Mouse (Mus musculus): ENCODE results near the gene Capn13. TPM values are rescaled to one million over a fixed set of nuclear protein-coding genes. Genes with fewer than 3 reads are reported as not detected.

The Capn13 gene
- total RNA-seq, 1 experiment from 2014 or later, result 0.10 TPM

DNA sequence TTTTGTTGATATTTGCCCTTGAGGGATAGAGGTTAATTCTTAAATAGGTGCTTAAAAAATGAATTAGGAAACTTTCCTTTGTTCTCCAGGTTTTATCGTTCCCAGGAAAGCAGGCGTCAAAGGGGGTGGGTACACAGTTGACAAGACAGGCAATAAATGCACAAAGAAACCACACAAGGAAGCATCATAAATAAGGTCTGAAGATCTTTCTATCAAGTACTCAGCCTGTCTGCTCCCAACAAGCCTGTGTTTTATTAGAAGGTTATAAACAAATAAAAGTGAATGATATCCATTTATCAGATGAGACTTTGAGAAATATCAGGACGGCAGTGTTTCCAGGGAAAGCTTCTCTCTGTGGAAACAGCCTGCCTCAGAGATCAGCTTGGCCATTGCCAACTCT lies 33.3 kb downstream of the Capn13 start:
- no peak for ATAC-seq (replicated peaks; ENCODE audit: insufficient number of reproducible peaks, low FRiP score, low TSS enrichment, poor library complexity, severe bottlenecking)

DNA sequence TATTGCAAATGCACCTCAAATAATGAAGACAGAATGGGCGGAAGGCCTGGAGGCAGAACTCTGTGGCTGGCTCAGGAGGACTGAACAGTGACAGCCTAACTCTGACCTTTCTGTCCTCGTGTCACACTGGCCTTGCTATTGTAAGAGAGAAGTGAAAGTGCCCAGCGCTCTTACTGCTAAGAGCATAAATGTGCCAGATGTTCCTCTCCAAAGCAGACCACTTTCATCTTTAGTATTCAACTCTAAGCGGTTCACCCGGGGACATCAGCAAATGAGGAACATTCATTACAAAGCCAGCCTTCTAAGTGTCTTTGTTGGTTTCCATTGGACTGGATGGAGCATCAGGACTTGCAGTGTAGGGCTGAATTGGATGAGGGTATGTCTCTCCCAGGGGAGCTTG lies 39.6 kb downstream of the Capn13 start:
- ATAC-seq (replicated peaks; ENCODE audit: insufficient number of reproducible peaks, low FRiP score, low TSS enrichment, poor library complexity, severe bottlenecking), result peak; percentile 84

DNA sequence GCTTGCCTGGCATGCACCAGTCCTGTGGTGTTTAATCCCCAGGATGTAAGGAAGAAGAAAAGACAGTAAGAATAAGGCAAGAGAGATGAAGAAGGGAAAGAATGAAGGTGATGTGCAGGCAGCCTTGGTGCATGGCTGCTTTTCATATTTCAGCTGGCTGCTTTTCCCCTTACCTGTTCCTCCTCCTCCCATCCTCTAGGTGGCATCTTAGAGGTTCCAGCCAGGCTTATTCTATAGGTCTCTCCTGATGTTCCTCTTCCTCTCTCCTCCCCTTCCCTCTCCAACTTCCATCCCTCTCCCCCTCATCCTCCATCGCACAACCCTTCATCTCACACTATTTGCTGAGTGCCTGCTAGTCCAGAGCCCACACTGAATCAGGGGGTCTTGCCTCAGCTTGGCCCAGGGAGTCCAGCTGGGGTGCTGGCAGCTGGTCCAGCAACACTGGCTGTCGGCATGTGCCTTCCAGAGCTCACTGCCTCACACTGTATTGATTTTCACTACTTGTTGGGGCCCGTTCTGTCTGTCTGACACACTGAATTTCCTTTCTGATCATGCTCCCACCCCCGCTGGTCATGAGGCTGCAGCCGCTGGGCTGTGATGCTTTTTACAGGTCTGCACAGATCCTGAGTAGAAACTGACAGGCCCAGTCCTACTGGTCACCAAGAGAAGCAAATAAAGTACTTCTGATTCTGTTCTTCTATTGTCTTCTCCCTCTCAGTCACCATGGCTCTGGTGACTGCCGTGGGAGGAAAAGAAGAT lies 56.9 kb downstream of the Capn13 start:
- no peak for ATAC-seq (replicated peaks; ENCODE audit: insufficient number of reproducible peaks, low FRiP score, low TSS enrichment, poor library complexity, severe bottlenecking)

DNA sequence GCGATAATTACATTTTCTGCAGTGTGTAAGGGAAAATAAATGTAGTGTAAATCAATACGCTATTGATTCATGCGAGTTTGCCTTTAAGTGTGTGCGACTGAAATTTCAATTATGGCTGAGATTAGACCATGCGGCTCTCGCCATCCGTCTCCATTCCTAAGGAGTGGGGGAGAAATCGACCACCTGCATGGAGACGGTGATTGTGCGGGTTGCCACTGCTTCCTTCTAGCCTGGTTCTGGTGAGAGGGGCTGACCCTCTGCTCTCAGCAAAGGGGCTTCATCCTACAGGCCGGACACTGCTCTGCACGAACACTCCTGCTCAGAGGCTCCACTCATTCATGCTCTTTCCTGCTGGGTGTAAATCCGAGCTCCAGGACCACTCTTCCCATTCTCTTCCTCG lies 58.0 kb downstream of the Capn13 start:
- no peak for ATAC-seq (replicated peaks; ENCODE audit: insufficient number of reproducible peaks, low FRiP score, low TSS enrichment, poor library complexity, severe bottlenecking)

DNA sequence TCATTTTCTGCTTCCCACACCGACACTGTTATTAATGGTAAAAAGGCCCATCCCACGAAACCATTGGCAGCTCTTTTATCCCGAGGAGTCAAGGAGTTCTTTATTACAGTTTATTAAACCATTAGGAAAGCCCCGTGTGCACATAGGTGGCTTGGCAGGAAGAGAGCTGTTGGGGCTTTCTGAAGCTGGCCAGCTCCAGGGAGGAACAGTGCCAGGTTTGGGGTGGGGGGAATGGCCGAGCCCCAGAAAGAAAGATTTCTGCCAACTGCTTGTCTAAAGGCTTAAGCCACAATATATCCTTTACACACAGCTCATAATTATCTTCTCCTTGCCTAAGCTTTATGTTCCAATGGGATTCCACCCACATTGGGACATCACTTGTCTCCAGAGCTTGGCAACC lies 71.6 kb downstream of the Capn13 start:
- no peak for ATAC-seq (replicated peaks; ENCODE audit: insufficient number of reproducible peaks, low FRiP score, low TSS enrichment, poor library complexity, severe bottlenecking)

DNA sequence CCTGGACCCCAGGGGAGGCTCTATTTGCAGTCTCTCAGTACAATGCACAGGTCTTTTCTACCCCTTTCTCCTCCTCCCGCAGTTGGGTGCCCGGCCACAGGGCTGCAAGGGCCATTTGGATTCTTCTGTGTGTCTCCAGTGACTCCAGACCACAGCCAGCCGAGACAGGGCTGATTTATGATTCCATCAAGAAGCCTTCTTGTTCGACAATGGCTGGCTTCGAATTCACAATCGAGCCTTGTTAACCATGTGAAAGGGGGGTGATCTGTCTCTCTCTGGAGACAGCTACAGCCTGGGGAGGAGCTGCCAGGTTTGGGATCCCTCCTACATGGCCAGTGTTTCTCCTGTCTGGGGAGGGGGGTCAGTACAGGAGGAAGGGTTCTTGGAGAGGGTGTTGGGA lies 75.4 kb downstream of the Capn13 start:
- no peak for ATAC-seq (replicated peaks; ENCODE audit: insufficient number of reproducible peaks, low FRiP score, low TSS enrichment, poor library complexity, severe bottlenecking)

DNA sequence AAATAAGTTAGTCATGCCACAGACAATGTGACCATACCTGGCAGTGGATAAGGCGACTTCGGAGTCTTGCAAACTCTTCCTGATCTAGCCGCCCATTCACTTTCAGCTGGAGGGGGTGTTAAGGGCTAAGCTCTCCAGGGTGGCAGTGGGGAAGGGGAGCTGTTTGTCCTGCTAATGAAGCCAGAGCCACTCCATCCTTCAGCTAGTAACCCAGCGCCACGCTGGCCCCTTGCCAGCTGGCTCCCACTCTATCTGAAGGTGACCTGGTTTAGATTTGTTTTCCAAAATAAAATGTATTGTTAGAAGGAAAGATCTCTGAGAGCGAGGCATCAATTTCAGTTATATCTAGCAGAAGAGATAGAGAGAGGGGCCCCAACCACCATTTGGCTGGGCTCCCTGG lies 75.9 kb downstream of the Capn13 start:
- ATAC-seq (replicated peaks; ENCODE audit: insufficient number of reproducible peaks, low FRiP score, low TSS enrichment, poor library complexity, severe bottlenecking), result no peak

DNA sequence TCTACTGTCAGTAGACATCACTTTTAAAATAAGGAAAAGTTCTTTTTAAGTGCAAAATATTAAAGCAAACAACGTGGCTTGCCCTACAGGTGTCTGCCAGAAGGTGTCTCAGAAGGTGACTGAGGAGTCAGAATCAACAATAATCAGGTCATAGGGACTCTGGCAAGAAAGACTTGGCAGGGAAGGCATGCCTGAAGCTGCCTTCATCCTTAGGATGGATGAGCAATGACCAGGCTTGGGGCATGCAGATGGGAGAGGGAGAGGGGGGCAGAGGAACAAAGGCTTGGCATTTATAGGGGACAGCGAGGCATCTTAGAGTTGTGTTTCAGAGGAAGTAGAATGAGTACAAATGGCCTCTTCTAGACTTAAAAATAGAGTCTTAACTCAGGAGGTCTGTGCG lies 76.7 kb downstream of the Capn13 start:
- ATAC-seq (replicated peaks; ENCODE audit: insufficient number of reproducible peaks, low FRiP score, low TSS enrichment, poor library complexity, severe bottlenecking), result no peak

DNA sequence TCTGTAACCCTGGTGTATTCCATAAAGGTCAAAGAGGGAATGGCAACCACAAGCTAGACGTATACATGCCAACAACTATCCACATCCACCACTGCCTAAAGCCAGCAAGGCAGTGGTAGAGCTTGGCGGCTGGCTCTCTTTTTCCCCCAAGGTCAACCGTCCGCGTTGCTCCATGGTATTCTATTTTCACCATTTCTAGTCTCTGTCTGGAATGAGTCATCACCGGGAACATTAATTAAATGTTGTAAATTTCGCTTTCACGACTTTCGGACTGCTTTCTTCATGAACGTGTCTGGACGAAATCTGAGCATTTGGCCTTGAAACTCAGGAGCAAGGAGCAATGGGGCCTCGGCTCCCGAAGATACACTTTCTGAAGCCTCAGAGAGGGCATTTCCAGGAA lies 85.9 kb downstream of the Capn13 start:
- no peak for ATAC-seq (replicated peaks; ENCODE audit: insufficient number of reproducible peaks, low FRiP score, low TSS enrichment, poor library complexity, severe bottlenecking)

DNA sequence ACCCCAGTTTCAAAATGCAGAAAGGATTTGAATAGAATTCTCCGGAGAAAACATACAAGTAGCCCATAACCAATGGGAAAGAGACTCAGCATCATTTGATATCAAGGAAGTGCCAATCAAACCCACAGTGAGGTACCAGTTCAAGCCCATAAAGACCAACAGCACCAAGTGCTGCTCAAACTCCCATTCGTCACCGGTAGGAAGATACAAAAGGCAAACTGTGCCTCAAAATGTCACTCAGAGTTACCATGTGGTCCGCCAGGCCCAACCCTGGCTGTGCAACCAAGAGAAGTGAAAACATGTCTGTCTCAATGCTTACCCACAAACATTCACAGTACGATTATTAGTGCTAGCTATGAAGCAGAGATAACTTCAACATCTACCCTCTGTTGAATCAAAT lies 89.2 kb downstream of the Capn13 start:
- ATAC-seq (replicated peaks; ENCODE audit: insufficient number of reproducible peaks, low FRiP score, low TSS enrichment, poor library complexity, severe bottlenecking), result no peak

DNA sequence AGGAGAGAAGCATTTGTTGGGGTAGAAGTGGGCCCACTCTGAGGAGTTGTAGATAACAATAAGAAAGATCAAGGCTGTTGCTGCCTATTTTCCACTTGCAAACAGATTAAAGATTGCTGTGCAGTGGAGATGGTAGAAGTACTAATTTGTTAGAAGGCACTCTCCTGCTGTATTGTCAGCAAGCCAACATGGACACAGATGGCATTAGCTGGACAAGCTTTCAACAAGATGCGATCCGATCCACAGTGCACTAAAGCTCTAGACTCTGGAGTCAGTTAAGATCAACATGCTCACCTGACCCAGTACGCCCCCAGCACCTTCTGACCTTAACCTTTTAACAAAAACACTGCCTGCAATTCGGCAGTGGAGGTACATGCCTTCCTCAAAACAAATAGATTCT lies 92.0 kb downstream of the Capn13 start:
- no peak for ATAC-seq (replicated peaks; ENCODE audit: insufficient number of reproducible peaks, low FRiP score, low TSS enrichment, poor library complexity, severe bottlenecking)

DNA sequence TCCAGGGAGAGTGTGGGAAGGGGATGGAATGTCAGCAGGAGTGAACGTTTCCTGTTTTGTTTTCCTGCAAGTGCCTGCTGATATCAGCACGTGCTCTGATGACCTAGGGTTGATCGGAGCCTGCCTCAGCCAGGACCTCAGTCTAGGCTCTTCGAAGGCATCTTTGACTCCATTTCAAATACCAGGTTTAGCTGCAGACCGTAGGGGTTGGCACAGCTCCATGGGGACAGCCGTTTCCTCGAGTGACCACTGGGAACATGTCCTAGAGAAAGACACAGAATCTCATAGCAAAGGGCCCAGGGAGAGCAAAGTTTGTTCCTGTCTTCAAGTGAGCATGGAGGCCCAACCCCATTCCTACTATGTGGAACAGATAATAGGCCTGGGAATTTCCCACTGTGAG lies 94.0 kb downstream of the Capn13 start:
- no peak for ATAC-seq (replicated peaks; ENCODE audit: insufficient number of reproducible peaks, low FRiP score, low TSS enrichment, poor library complexity, severe bottlenecking)

DNA sequence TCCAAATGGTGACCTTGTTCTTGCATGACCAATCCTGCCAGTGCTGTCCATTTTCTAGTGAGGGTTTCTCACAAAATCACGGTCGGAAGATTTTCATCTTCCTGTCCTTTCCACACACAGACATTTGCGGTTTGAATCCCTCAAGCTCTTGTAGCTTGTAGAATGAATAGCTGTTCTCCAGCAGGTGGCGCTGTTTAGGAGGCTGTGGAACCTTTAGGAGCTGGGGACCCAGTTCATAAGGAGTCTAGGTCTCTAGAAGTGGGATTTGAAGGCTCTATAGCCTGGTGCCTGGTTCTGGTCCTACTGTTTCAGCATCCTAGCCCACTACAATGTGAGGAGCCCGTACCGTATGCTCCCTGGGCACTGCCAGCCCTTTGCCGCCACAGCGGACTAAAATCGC lies 95.0 kb downstream of the Capn13 start:
- no peak for ATAC-seq (replicated peaks; ENCODE audit: insufficient number of reproducible peaks, low FRiP score, low TSS enrichment, poor library complexity, severe bottlenecking)

DNA sequence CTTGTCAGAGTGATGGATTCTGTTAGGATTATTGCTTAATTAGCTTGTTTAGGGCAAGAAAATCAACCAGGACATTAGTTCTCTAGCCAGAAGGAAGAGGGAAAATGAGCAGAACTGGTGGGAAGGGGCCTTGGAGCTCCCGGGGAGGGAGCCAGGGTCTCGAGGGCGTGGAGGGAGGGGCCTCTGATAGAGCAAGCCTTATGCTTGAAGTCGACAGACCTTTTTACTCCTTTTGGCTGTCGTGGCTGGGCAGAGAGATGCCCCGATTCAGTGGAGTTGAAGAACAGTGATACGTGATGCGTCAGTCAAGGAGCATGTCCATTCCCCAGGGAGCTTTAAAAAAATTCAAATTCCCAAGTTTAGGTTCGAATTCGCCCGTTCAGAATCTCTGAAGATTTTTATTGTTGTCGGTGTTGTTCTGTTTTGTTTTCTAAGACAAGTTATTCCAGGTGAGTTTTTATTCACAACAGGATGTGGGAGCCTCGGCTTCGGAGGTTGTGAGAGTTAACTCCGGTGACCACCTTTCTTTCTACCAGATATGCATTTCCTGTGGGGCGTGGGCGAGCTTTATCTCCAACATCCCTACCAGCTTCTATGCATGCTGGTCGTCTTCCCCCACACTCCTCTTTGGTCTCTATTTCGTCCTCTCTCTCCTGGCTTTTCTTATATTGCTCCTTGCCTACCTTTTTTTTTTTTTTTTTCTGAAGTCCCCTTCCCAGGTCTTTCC lies 96.4 kb downstream of the Capn13 start:
- ATAC-seq (replicated peaks; ENCODE audit: insufficient number of reproducible peaks, low FRiP score, low TSS enrichment, poor library complexity, severe bottlenecking), result no peak

DNA sequence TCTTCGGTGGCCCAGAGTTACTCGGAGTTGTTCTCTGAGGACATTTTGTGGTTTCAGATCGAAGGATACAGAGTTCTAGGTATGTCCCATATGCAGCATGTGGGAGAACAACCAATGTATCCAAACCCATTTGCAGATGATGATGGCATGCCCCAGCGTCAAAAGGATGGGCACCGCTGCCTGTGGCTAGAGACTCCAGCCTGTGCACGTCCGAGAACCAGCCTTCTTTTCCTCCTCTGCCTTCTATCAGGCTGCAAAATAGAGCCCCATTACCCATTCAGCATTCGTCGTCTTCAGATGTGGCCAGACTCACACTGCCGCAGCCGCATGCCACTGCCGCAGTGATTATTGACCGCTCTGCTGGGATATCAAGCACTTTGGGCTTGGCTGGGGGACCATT lies 97.0 kb downstream of the Capn13 start:
- ATAC-seq (replicated peaks; ENCODE audit: insufficient number of reproducible peaks, low FRiP score, low TSS enrichment, poor library complexity, severe bottlenecking), result no peak

DNA sequence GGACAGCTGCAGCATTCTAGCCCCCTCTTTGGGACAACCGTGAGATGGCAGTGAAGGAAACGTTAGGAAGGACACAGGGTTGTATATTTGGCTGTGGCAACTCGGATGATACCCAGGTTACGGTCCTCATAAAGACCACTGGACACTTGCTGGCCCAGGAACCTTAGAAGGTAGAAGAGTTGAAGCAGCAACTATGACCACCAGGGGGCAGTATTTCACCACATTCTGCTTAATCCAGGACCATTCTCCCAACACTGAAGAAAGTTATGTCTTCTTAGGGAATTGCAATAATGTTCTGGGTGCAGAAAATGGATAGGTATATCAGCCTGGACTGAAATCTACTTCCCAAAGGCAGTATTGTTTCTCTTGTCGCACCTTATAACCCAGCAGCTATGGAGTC lies 97.4 kb downstream of the Capn13 start:
- ATAC-seq (replicated peaks; ENCODE audit: insufficient number of reproducible peaks, low FRiP score, low TSS enrichment, poor library complexity, severe bottlenecking), result peak; percentile 34; the same call in 1 of the 2 replicates

DNA sequence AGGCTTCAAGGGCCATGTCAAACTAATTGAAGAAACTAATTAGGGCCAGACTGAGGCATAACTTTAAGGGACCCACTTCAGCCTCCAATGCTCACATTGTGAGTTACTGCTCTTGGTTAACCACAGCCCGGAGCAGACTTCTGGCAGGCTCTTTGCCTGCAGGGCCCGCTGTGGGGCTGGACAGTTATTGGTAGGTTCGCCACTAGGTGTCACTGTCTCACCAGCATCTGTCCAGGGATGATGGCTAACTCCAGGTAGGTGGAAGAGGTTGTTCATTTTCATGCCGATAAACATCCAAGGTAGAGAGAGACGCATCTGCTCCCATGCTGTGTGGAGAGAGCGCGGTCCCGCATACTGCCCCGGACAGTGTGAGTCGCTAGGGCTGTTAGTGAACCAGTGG lies 98.6 kb downstream of the Capn13 start:
- ATAC-seq (replicated peaks; ENCODE audit: insufficient number of reproducible peaks, low FRiP score, low TSS enrichment, poor library complexity, severe bottlenecking), result peak; percentile 48

DNA sequence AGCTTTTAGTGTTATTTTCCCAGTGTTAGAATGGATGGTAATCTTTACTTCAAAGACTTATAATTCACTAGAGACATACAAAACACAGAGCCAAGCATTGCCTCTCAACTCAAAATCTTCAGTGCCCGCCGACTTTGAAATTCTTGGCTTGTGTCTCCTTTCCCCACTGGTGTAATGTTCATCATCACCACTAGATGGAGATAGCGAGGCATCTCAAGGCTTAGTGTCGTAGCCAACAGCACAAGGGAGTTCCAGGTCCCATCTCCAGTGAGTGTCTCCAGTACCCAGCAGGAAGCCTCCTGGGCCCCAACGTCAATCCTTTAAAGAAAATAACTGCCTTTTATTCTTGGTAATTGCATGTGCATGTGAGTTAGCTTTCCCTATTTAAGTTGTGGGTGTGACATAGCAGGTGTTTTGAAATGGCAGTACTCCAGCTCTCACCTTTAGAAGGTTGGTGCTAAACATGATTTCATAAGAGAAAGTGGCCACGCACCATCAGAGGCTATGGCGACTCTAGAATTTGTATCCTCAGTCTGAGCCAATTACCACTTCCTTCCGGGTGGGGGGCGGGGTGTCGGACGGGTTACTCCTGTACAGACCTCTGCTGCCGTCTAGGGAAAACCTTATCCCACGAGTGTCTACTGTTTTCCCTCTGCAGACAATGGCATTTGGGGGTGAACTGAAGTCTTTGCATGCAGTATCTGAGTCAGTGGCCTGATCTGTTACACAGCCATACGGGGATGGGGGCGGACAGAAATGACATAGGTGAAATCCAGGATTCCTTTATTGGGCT lies 99.2 kb downstream of the Capn13 start:
- peak; percentile 46; the same call in 1 of the 2 replicates for ATAC-seq (replicated peaks; ENCODE audit: insufficient number of reproducible peaks, low FRiP score, low TSS enrichment, poor library complexity, severe bottlenecking)

DNA sequence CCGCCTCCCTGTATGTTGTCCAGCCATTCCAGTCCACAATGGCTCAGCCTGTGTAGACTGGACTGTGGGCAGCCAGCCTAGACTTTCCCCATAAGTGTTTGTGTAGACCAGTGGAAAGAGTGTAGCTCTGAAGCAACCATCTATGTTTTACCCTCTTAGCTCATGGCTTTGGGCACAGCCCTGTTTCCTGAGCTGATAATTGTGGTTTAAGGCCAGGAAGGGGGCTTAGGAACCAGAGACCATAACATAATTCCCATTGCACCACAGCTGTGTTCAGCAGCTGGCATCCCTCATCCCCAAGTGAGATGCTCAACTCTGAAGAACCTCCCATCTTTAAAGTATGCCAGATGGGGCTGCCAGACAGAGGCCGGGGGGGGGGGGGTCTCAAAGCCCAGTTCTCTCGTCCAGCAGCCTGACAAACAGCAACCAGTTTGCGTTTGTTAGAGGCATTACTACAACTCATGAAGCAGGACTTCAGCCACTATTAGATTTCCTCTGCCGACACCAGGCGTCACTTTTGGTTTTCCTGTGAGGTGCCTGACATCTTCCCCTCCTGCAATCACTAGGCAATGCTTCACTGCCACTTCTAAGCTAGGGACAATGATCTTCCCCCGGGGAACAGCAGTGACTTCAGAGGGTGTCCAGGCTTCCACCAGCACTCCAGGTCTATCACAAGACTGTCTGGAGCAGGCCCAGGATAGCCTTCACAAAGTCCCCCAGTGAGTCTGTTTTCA lies 100.4 kb downstream of the Capn13 start:
- no peak for ATAC-seq (replicated peaks; ENCODE audit: insufficient number of reproducible peaks, low FRiP score, low TSS enrichment, poor library complexity, severe bottlenecking)
